In the genomic region with DNA sequence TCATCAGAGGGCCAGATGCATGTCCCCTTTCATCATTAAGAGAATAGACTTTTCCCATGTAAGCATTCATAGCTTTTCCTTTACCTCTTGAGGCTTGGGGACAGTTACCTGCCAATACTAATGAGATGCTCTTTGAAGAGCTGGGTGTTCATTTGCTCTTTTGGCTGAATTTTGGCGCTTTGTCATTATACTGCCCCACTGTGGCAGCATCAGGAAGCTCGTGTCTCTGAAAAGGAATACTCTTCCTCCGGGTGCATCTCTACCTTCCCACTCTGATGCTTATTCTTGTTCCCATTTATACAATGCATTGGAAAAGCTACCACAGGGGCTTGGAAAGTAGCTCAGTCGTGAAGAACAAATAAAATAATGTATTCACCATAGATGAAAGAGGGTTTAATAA, we compare ENCODE assay signal across 9 mouse cellular contexts. TPM values are rescaled to one million over a fixed set of nuclear protein-coding genes. Genes with fewer than 3 reads are reported as not detected.
DNase-seq lines count a peak whose midpoint lies in the region; ATAC-seq and TF ChIP-seq lines count a peak whose summit lies in the region.
"Had no signal": no experiment of that assay in that cellular context is flagged by ENCODE, and none has a peak within 500 bp of the region (broad histone marks: within the 10 kb centered on the region; RNA-seq: fewer than 3 reads in every experiment).

No protein-coding gene starts in this region.

- peak; percentile 48 for DNase-seq in forebrain, embryonic 14.5 days (ENCODE audit: low spot score)
- DNase-seq in midbrain, postnatal 0 days (ENCODE audit: low spot score) = peak; percentile 65
- peak; percentile 13 for DNase-seq in c-Kit-positive CD71-negative TER-119-negative erythroid progenitor cells, embryonic 14.5 days (ENCODE audit: low read depth)
- peak; percentile 36 to 61 for DNase-seq in heart, postnatal 14 days
- DNase-seq in lung, adult 2 months = peak; percentile 45

- TF ChIP-seq CTCF in midbrain, postnatal 0 days (IDR thresholded peaks at IDR 0.05) = peak; percentile 80
- TF ChIP-seq CTCF in lung, adult 2 months (IDR thresholded peaks at IDR 0.05; ENCODE audit: insufficient read depth, low read length) = peak; percentile 37; the same call in 1 of the 2 replicates

- WGBS in forebrain, embryonic 14.5 days = 14% methylated on average over 4 of the region's 4 CpGs
- WGBS in forebrain, embryonic 15.5 days = 10% methylated on average over 4 of the region's 4 CpGs
- 13% methylated on average over 4 of the region's 4 CpGs for WGBS in midbrain, postnatal 0 days
- 12% methylated on average over 4 of the region's 4 CpGs for WGBS in midbrain, embryonic 13.5 days
- 9% methylated on average over 4 of the region's 4 CpGs for WGBS in lung, adult 2 months

- TF ChIP-seq POLR2A in lung, adult 2 months (IDR thresholded peaks at IDR 0.05; ENCODE audit: borderline replicate concordance, extremely low read depth, low read depth, low read length) = no peak

- H3K4me1 ChIP-seq in forebrain, embryonic 14.5 days (ENCODE audit: control insufficient read depth, insufficient read depth, low read length) = no peaks in the 10 kb centered on the region
- no peaks in the 10 kb centered on the region for H3K4me1 ChIP-seq in forebrain, embryonic 15.5 days
- H3K4me1 ChIP-seq in midbrain, postnatal 0 days (ENCODE audit: insufficient read depth, low read length) = no peaks in the 10 kb centered on the region
- no peaks in the 10 kb centered on the region for H3K4me1 ChIP-seq in midbrain, embryonic 13.5 days (replicated peaks)
- H3K4me1 ChIP-seq in lung, adult 2 months (ENCODE audit: control insufficient read depth, insufficient read depth, low read length) = no peaks in the 10 kb centered on the region
- H3K4me1 ChIP-seq: heart, embryonic 13.5 days had no signal

- no peak overlapping the region for H3K9ac ChIP-seq in forebrain, embryonic 14.5 days (ENCODE audit: low read length)
- H3K9ac ChIP-seq in forebrain, embryonic 15.5 days (replicated peaks) = no peak overlapping the region
- no peak overlapping the region for H3K9ac ChIP-seq in midbrain, postnatal 0 days (replicated peaks; ENCODE audit: low read length, poor library complexity, severe bottlenecking)
- H3K9ac ChIP-seq in midbrain, embryonic 13.5 days (replicated peaks) = no peak overlapping the region
- H3K9ac ChIP-seq: heart, embryonic 13.5 days had no signal

- no peak overlapping the region for H3K27ac ChIP-seq in forebrain, embryonic 14.5 days (ENCODE audit: low read depth, low read length)
- H3K27ac ChIP-seq in forebrain, embryonic 15.5 days (replicated peaks) = no peak overlapping the region
- no peak overlapping the region for H3K27ac ChIP-seq in midbrain, postnatal 0 days (ENCODE audit: low read depth, low read length)
- no peak overlapping the region for H3K27ac ChIP-seq in midbrain, embryonic 13.5 days
- H3K27ac ChIP-seq: heart, embryonic 13.5 days had no signal

- H3K9me3 ChIP-seq in forebrain, embryonic 14.5 days (replicated peaks; ENCODE audit: control insufficient read depth, low read length) = no peaks in the 10 kb centered on the region
- H3K9me3 ChIP-seq in forebrain, embryonic 15.5 days = no peaks in the 10 kb centered on the region
- H3K9me3 ChIP-seq in midbrain, postnatal 0 days (ENCODE audit: low read length) = no peaks in the 10 kb centered on the region
- no peaks in the 10 kb centered on the region for H3K9me3 ChIP-seq in midbrain, embryonic 13.5 days
- H3K9me3 ChIP-seq: heart, embryonic 13.5 days had no signal

- H3K36me3 ChIP-seq in forebrain, embryonic 14.5 days (ENCODE audit: control insufficient read depth, insufficient read depth, low read length) = no peaks in the 10 kb centered on the region
- H3K36me3 ChIP-seq in forebrain, embryonic 15.5 days = no peaks in the 10 kb centered on the region
- H3K36me3 ChIP-seq in midbrain, postnatal 0 days (ENCODE audit: insufficient read depth, low read length) = no peaks in the 10 kb centered on the region
- H3K36me3 ChIP-seq in midbrain, embryonic 13.5 days = no peaks in the 10 kb centered on the region
- H3K36me3 ChIP-seq: heart, embryonic 13.5 days had no signal

- H3K4me2 ChIP-seq in forebrain, embryonic 14.5 days (ENCODE audit: low read length) = no peak overlapping the region
- H3K4me2 ChIP-seq in forebrain, embryonic 15.5 days (replicated peaks) = no peak overlapping the region
- no peak overlapping the region for H3K4me2 ChIP-seq in midbrain, postnatal 0 days (ENCODE audit: low read depth, low read length, poor library complexity, severe bottlenecking)
- no peak overlapping the region for H3K4me2 ChIP-seq in midbrain, embryonic 13.5 days (replicated peaks)
- H3K4me2 ChIP-seq: heart, embryonic 13.5 days had no signal

- H3K4me3 ChIP-seq in forebrain, embryonic 14.5 days (ENCODE audit: low read depth, low read length) = no peak overlapping the region
- no peak overlapping the region for H3K4me3 ChIP-seq in forebrain, embryonic 15.5 days
- no peak overlapping the region for H3K4me3 ChIP-seq in midbrain, postnatal 0 days (ENCODE audit: low read depth, low read length)
- no peak overlapping the region for H3K4me3 ChIP-seq in midbrain, embryonic 13.5 days (replicated peaks)
- no peak overlapping the region for H3K4me3 ChIP-seq in lung, adult 2 months (replicated peaks; ENCODE audit: extremely low read depth, low read depth, low read length)
- H3K4me3 ChIP-seq: heart, embryonic 13.5 days had no signal

- intact Hi-C loops in heart, postnatal 14 days (cut with DNase I) = no loop called here

- ATAC-seq in forebrain, embryonic 14.5 days = no peak
- ATAC-seq in forebrain, embryonic 15.5 days (replicated peaks) = no peak
- ATAC-seq in midbrain, postnatal 0 days (ENCODE audit: low FRiP score) = no peak
- ATAC-seq in midbrain, embryonic 13.5 days = no peak
- ATAC-seq in monocyte, adult 5-6 weeks (replicated peaks; ENCODE audit: insufficient number of reproducible peaks, low FRiP score, low TSS enrichment, poor library complexity, severe bottlenecking) = no peak

- no peaks in the 10 kb centered on the region for H3K27me3 ChIP-seq in forebrain, embryonic 14.5 days (replicated peaks; ENCODE audit: control insufficient read depth, insufficient read depth, low read length)
- H3K27me3 ChIP-seq in forebrain, embryonic 15.5 days = no peaks in the 10 kb centered on the region
- no peaks in the 10 kb centered on the region for H3K27me3 ChIP-seq in midbrain, postnatal 0 days (ENCODE audit: insufficient read depth, low read length)
- H3K27me3 ChIP-seq in midbrain, embryonic 13.5 days = no peaks in the 10 kb centered on the region
- H3K27me3 ChIP-seq: heart, embryonic 13.5 days had no signal

RNA-seq across cellular contexts. Expression of a gene that starts 30.3 kb away (rescaled TPM):
- 1.1 and 1.3 TPM in 2 replicates for polyA plus RNA-seq in forebrain, embryonic 14.5 days (2014; fragmentation: Nextera tagmentation; extraction: Ambion mirVana)
- polyA plus RNA-seq in forebrain, embryonic 15.5 days (2015; fragmentation: Nextera tagmentation; extraction: Ambion mirVana) = 2.2 and 3.1 TPM in 2 replicates
- 1.9 and 2.2 TPM in 2 replicates for total RNA-seq in midbrain, postnatal 0 days (2014; rRNA removed)
- 0.43 and 0.65 TPM in 2 replicates for polyA plus RNA-seq in midbrain, postnatal 0 days (2015; fragmentation: Nextera tagmentation; extraction: Ambion mirVana)
- polyA plus RNA-seq in midbrain, embryonic 13.5 days (2015; fragmentation: Nextera tagmentation; extraction: Ambion mirVana) = 0.16 TPM in 1 of 2 replicates, not detected in the other
- 10 to 100 TPM; 39.0 to 42.7 TPM for total RNA-seq in heart, postnatal 14 days (2021)
- polyA plus RNA-seq in lung, adult 2 months (2012; rRNA removed) = 11.8 and 16.9 TPM in 2 replicates
- total RNA-seq in monocyte, adult 5-6 weeks (2017) = 0.97 TPM in 1 of 3 replicates, not detected in the others

RNA-seq across cellular contexts. Expression of a gene that starts 30.3 kb away (rescaled TPM):
- 0.57 and 0.72 TPM in 2 replicates for polyA plus RNA-seq in forebrain, embryonic 14.5 days (2014; fragmentation: Nextera tagmentation; extraction: Ambion mirVana)
- polyA plus RNA-seq in forebrain, embryonic 15.5 days (2015; fragmentation: Nextera tagmentation; extraction: Ambion mirVana) = 1.2 and 1.9 TPM in 2 replicates
- 0.16 and 0.33 TPM in 2 replicates for total RNA-seq in midbrain, postnatal 0 days (2014; rRNA removed)
- 0.21 and 0.42 TPM in 2 replicates for polyA plus RNA-seq in midbrain, postnatal 0 days (2015; fragmentation: Nextera tagmentation; extraction: Ambion mirVana)
- polyA plus RNA-seq in midbrain, embryonic 13.5 days (2015; fragmentation: Nextera tagmentation; extraction: Ambion mirVana) = 0.14 TPM in 1 of 2 replicates, not detected in the other
- 1 to 10 TPM; 7.3 to 7.6 TPM for total RNA-seq in heart, postnatal 14 days (2021)
- polyA plus RNA-seq in lung, adult 2 months (2012; rRNA removed) = 1.9 and 2.6 TPM in 2 replicates
- total RNA-seq in monocyte, adult 5-6 weeks (2017) = 0.43 TPM in 1 of 3 replicates, not detected in the others

RNA-seq across cellular contexts. Expression of a gene that starts 53.3 kb away (rescaled TPM):
- polyA plus RNA-seq in forebrain, embryonic 14.5 days (2014; fragmentation: Nextera tagmentation; extraction: Ambion mirVana) = 4.6 and 6.9 TPM in 2 replicates
- 8.7 and 9.6 TPM in 2 replicates for polyA plus RNA-seq in forebrain, embryonic 15.5 days (2015; fragmentation: Nextera tagmentation; extraction: Ambion mirVana)
- total RNA-seq in midbrain, postnatal 0 days (2014; rRNA removed) = 25.1 and 32.0 TPM in 2 replicates
- 13.5 and 13.8 TPM in 2 replicates for polyA plus RNA-seq in midbrain, postnatal 0 days (2015; fragmentation: Nextera tagmentation; extraction: Ambion mirVana)
- 7.7 and 8.6 TPM in 2 replicates for polyA plus RNA-seq in midbrain, embryonic 13.5 days (2015; fragmentation: Nextera tagmentation; extraction: Ambion mirVana)
- 10 to 100 TPM; 20.8 to 28.1 TPM for total RNA-seq in heart, postnatal 14 days (2021)
- 64.7 and 96.6 TPM in 2 replicates for polyA plus RNA-seq in lung, adult 2 months (2012; rRNA removed)
- 2.0 to 5.6 TPM (median 2.1 TPM) in 3 replicates for total RNA-seq in monocyte, adult 5-6 weeks (2017)

Comparison
In these comparisons a context has a peak if more than half of its experiments do, and no peak if none do; other contexts are left out.
1. DNase-seq: peak in every context shown above with its lines; median percentile 65 in midbrain, postnatal 0 days; 48 in heart, postnatal 14 days; 48 in forebrain, embryonic 14.5 days; 45 in lung, adult 2 months; 13 in c-Kit-positive CD71-negative TER-119-negative erythroid progenitor cells, embryonic 14.5 days.